Comparison of ENCODE assay signal across 11 mouse cellular contexts in the genomic region with DNA sequence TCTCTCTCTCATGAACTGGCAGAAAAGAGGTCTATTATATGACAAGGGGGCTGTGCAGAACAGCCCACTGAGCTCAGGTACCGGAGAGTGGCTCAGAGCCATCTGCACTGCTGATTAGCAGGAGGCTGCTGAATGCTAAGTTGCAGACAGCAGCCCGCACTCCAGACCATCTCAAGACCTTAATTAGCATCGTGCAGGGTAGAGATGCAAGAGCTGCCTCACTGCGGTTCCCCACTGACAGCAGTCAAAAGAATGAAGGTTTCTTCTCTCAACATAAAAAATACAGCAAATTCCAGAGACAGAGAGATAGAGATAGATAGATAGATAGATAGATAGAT. TPM values are rescaled to one million over a fixed set of nuclear protein-coding genes. Genes with fewer than 3 reads are reported as not detected.
DNase-seq lines count a peak whose midpoint lies in the region; ATAC-seq and TF ChIP-seq lines count a peak whose summit lies in the region.
"Had no signal": no experiment of that assay in that cellular context is flagged by ENCODE, and none has a peak within 500 bp of the region (broad histone marks: within the 10 kb centered on the region; RNA-seq: fewer than 3 reads in every experiment).

No protein-coding gene starts in this region.

- no peak overlapping the region for H3K4me3 ChIP-seq in heart, embryonic 12.5 days
- no peak overlapping the region for H3K4me3 ChIP-seq in kidney, postnatal 0 days (replicated peaks; ENCODE audit: low read depth, low read length)
- no peak overlapping the region for H3K4me3 ChIP-seq in kidney, embryonic 16.5 days (ENCODE audit: low read length)
- H3K4me3 ChIP-seq: embryonic facial prominence, embryonic 12.5 days had no signal

- ATAC-seq in heart, embryonic 12.5 days (ENCODE audit: insufficient number of reproducible peaks, low FRiP score), result no peak
- ATAC-seq in kidney, postnatal 0 days (replicated peaks; ENCODE audit: low FRiP score, low read depth), result no peak
- ATAC-seq in kidney, embryonic 16.5 days (ENCODE audit: low FRiP score, low TSS enrichment), result no peak
- peak; percentile 64 for ATAC-seq in megakaryocyte progenitor cell, adult 5-6 weeks (replicated peaks; ENCODE audit: poor library complexity)
- no peak for ATAC-seq in monocyte, adult 5-6 weeks (replicated peaks; ENCODE audit: insufficient number of reproducible peaks, low FRiP score, low TSS enrichment, poor library complexity, severe bottlenecking)
- ATAC-seq in inflammation-experienced regulatory T-cells, adult 6 months, result no peak

- no peaks in the 10 kb centered on the region for H3K4me1 ChIP-seq in heart, embryonic 12.5 days (replicated peaks)
- no peaks in the 10 kb centered on the region for H3K4me1 ChIP-seq in kidney, postnatal 0 days (replicated peaks; ENCODE audit: insufficient read depth, low read length)
- H3K4me1 ChIP-seq in kidney, embryonic 16.5 days (ENCODE audit: insufficient read depth, low read length), result no peaks in the 10 kb centered on the region
- H3K4me1 ChIP-seq: embryonic facial prominence, embryonic 12.5 days; liver, embryonic 15.5 days had no signal

- no peak for TF ChIP-seq POLR2A in brain, embryonic 14.5 days (IDR thresholded peaks at IDR 0.05; ENCODE audit: borderline replicate concordance, extremely low read depth, insufficient read depth, insufficient read length, poor library complexity, severe bottlenecking)

- 35% methylated on average over 4 of the region's 4 CpGs for WGBS in heart, embryonic 12.5 days
- WGBS in kidney, postnatal 0 days, result 53% methylated on average over 4 of the region's 4 CpGs
- 53% methylated on average over 4 of the region's 4 CpGs for WGBS in kidney, embryonic 16.5 days

- no peak overlapping the region for H3K27ac ChIP-seq in heart, embryonic 12.5 days (ENCODE audit: poor library complexity, severe bottlenecking)
- H3K27ac ChIP-seq in kidney, postnatal 0 days, result no peak overlapping the region
- H3K27ac ChIP-seq in kidney, embryonic 16.5 days (ENCODE audit: low read length), result no peak overlapping the region
- H3K27ac ChIP-seq: embryonic facial prominence, embryonic 12.5 days; liver, embryonic 15.5 days had no signal

- H3K36me3 ChIP-seq in heart, embryonic 12.5 days, result no peaks in the 10 kb centered on the region
- H3K36me3 ChIP-seq in kidney, postnatal 0 days (ENCODE audit: insufficient read depth, low read length), result no peaks in the 10 kb centered on the region
- no peaks in the 10 kb centered on the region for H3K36me3 ChIP-seq in kidney, embryonic 16.5 days (ENCODE audit: insufficient read depth, low read length)
- H3K36me3 ChIP-seq: embryonic facial prominence, embryonic 12.5 days; liver, embryonic 15.5 days had no signal

- no peaks in the 10 kb centered on the region for H3K9me3 ChIP-seq in heart, embryonic 12.5 days (replicated peaks)
- no peaks in the 10 kb centered on the region for H3K9me3 ChIP-seq in kidney, postnatal 0 days (replicated peaks; ENCODE audit: low read length)
- no peaks in the 10 kb centered on the region for H3K9me3 ChIP-seq in kidney, embryonic 16.5 days (ENCODE audit: low read length)
- H3K9me3 ChIP-seq: embryonic facial prominence, embryonic 12.5 days; liver, embryonic 15.5 days had no signal

- no peak for DNase-seq in heart, adult 11 months
- DNase-seq in kidney, postnatal 0 days (ENCODE audit: low spot score), result no peak
- peak; percentile 71 for DNase-seq in brain, embryonic 14.5 days (ENCODE audit: low read depth)
- DNase-seq: cerebellum, adult 18-20 months had no signal

- H3K4me2 ChIP-seq in heart, embryonic 12.5 days, result peak overlapping the region; percentile 51
- peak overlapping the region; percentile 43; the same call in 1 of the 2 replicates for H3K4me2 ChIP-seq in kidney, postnatal 0 days (ENCODE audit: low read length)
- no peak overlapping the region for H3K4me2 ChIP-seq in kidney, embryonic 16.5 days (replicated peaks; ENCODE audit: low read depth, low read length)
- H3K4me2 ChIP-seq: embryonic facial prominence, embryonic 12.5 days had no signal

- TF ChIP-seq CTCF in kidney, postnatal 0 days (IDR thresholded peaks at IDR 0.05; ENCODE audit: low read depth), result no peak
- TF ChIP-seq CTCF in brain, embryonic 14.5 days (IDR thresholded peaks at IDR 0.05; ENCODE audit: borderline replicate concordance, extremely low read depth, insufficient read depth, insufficient read length), result no peak

- no peak overlapping the region; the same call in 1 of the 2 replicates for H3K9ac ChIP-seq in heart, embryonic 12.5 days
- no peak overlapping the region for H3K9ac ChIP-seq in kidney, postnatal 0 days (ENCODE audit: low read depth, low read length)
- no peak overlapping the region for H3K9ac ChIP-seq in kidney, embryonic 16.5 days (replicated peaks; ENCODE audit: low read length)
- H3K9ac ChIP-seq: embryonic facial prominence, embryonic 12.5 days; liver, embryonic 15.5 days had no signal

- no peaks in the 10 kb centered on the region for H3K27me3 ChIP-seq in heart, embryonic 12.5 days (replicated peaks)
- H3K27me3 ChIP-seq in kidney, postnatal 0 days (ENCODE audit: insufficient read depth, low read length), result no peaks in the 10 kb centered on the region
- H3K27me3 ChIP-seq in kidney, embryonic 16.5 days (ENCODE audit: insufficient read depth, low read length), result no peaks in the 10 kb centered on the region
- H3K27me3 ChIP-seq: embryonic facial prominence, embryonic 12.5 days; liver, embryonic 15.5 days had no signal

RNA-seq across cellular contexts. Expression of a gene that starts 45.2 kb away (rescaled TPM):
- polyA plus RNA-seq in heart, embryonic 12.5 days (2016; fragmentation: Nextera tagmentation; extraction: Ambion mirVana), result 28.5 and 29.3 TPM in 2 replicates
- polyA plus RNA-seq in kidney, postnatal 0 days (2015; fragmentation: Nextera tagmentation; extraction: Ambion mirVana), result 8.8 and 11.4 TPM in 2 replicates
- 30.4 and 36.6 TPM in 2 replicates for polyA plus RNA-seq in kidney, embryonic 16.5 days (2015; fragmentation: Nextera tagmentation; extraction: Ambion mirVana)
- polyA plus RNA-seq in brain, embryonic 14.5 days (2012; rRNA removed), result 8.9 and 12.7 TPM in 2 replicates
- total RNA-seq in megakaryocyte progenitor cell, adult 5-6 weeks (2015), result 21.5 and 29.3 TPM in 2 replicates
- 22.3 and 49.3 TPM in 2 replicates for total RNA-seq in megakaryocyte progenitor cell, adult 5-6 weeks (2017)
- total RNA-seq in monocyte, adult 5-6 weeks (2017), result 3.9 to 4.6 TPM (median 4.4 TPM) in 3 replicates
- 10 to 100 TPM in 1 of 3 experiments, 1 to 10 TPM in 2; 2.9 to 27.5 (median 4.1) TPM for polyA plus RNA-seq in inflammation-experienced regulatory T-cells, adult 6 months (2017; shearing (Covaris generic))
